Comparison of ENCODE assay signal across 19 mouse cellular contexts in the genomic region with DNA sequence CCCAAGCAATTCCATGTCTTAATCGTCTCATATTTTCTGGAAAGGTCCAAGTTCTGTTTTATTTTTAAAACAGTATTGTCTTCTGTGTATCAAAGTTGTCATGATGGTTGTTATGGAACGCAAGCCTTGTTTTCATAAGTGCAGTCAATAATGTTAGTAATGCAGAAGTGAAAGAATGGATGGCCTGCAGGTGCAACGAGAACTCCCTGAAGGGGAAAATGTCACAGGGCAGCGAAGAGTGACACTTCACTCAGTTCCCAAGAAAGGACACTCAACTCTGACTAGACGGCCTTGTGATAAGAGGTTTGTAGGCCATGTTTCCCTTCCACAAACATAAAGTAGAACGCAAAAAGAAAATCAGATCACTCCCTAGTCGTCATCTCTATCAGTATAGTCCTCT.
DNase-seq lines count a peak whose midpoint lies in the region; ATAC-seq and TF ChIP-seq lines count a peak whose summit lies in the region.
"Had no signal": no experiment of that assay in that cellular context is flagged by ENCODE, and none has a peak within 500 bp of the region (broad histone marks: within the 10 kb centered on the region; RNA-seq: fewer than 3 reads in every experiment).

No protein-coding gene starts in this region.

- H3K36me3 ChIP-seq in neural tube, embryonic 15.5 days: no peaks in the 10 kb centered on the region
- H3K36me3 ChIP-seq: embryonic facial prominence, embryonic 12.5 days; forebrain, embryonic 15.5 days; heart, embryonic 12.5 days; hindbrain, embryonic 15.5 days had no signal

- ATAC-seq in monocyte, adult 5-6 weeks (replicated peaks; ENCODE audit: insufficient number of reproducible peaks, low FRiP score, low TSS enrichment, poor library complexity, severe bottlenecking): peak; percentile 52
- no peak for ATAC-seq in neural tube, embryonic 15.5 days (ENCODE audit: low FRiP score)
- ATAC-seq: forebrain, embryonic 15.5 days had no signal

- H3K27ac ChIP-seq in bone marrow, adult 2 months (ENCODE audit: control insufficient read depth, insufficient read depth, low read depth, low read length, poor library complexity): peak overlapping the region; percentile 44; the same call in 1 of the 2 replicates
- H3K27ac ChIP-seq in neural tube, embryonic 15.5 days (replicated peaks): no peak overlapping the region
- H3K27ac ChIP-seq: embryonic facial prominence, embryonic 12.5 days; forebrain, embryonic 15.5 days; heart, adult 2 months; hindbrain, embryonic 15.5 days had no signal

- no peaks in the 10 kb centered on the region for H3K27me3 ChIP-seq in neural tube, embryonic 15.5 days (replicated peaks)
- H3K27me3 ChIP-seq: embryonic facial prominence, embryonic 12.5 days; forebrain, embryonic 15.5 days; heart, embryonic 12.5 days; hindbrain, embryonic 15.5 days had no signal

- TF ChIP-seq CTCF in bone marrow, adult 2 months (IDR thresholded peaks at IDR 0.05; ENCODE audit: control insufficient read depth, insufficient read depth, low read length): no peak

- H3K9ac ChIP-seq in neural tube, embryonic 15.5 days (replicated peaks): no peak overlapping the region
- H3K9ac ChIP-seq: embryonic facial prominence, embryonic 12.5 days; forebrain, embryonic 15.5 days; heart, embryonic 12.5 days; hindbrain, embryonic 15.5 days had no signal

- H3K4me2 ChIP-seq in neural tube, embryonic 15.5 days: no peak overlapping the region
- H3K4me2 ChIP-seq: embryonic facial prominence, embryonic 12.5 days; forebrain, embryonic 15.5 days; heart, embryonic 12.5 days; hindbrain, embryonic 15.5 days had no signal

- no peak overlapping the region for H3K4me3 ChIP-seq in bone marrow, adult 2 months (replicated peaks; ENCODE audit: control insufficient read depth, low read depth, low read length)
- H3K4me3 ChIP-seq in neural tube, embryonic 15.5 days (replicated peaks): no peak overlapping the region
- H3K4me3 ChIP-seq: embryonic facial prominence, embryonic 12.5 days; forebrain, embryonic 15.5 days; heart, adult 2 months; heart, embryonic 12.5 days; hindbrain, embryonic 15.5 days had no signal

- H3K4me1 ChIP-seq in bone marrow, adult 2 months (ENCODE audit: control insufficient read depth, insufficient read depth, low read length): peaks cover 5% of the 10 kb centered on the region
- H3K4me1 ChIP-seq in neural tube, embryonic 15.5 days: no peaks in the 10 kb centered on the region
- H3K4me1 ChIP-seq: forebrain, embryonic 15.5 days; hindbrain, embryonic 15.5 days had no signal

- no peak for TF ChIP-seq POLR2A in bone marrow, adult 2 months (IDR thresholded peaks at IDR 0.05; ENCODE audit: borderline replicate concordance, control insufficient read depth, low read depth, low read length)

- no peaks in the 10 kb centered on the region for H3K9me3 ChIP-seq in neural tube, embryonic 15.5 days (replicated peaks)
- H3K9me3 ChIP-seq: embryonic facial prominence, embryonic 12.5 days; forebrain, embryonic 15.5 days; G1E; heart, embryonic 12.5 days; hindbrain, embryonic 15.5 days had no signal

- DNase-seq in lung, postnatal 36 days: peak; percentile 36
- DNase-seq in lung, postnatal 14 days: no peak
- DNase-seq in spleen, postnatal 36 days (ENCODE audit: low spot score in 2 of 2): peak; percentile 82 to 86
- no peak for DNase-seq in gastrocnemius, postnatal 36 days
- no peak for DNase-seq in heart, adult 8-10 months (ENCODE audit: low spot score)
- DNase-seq: adrenal gland, adult 8-10 months; adrenal gland, postnatal 36 days; cerebellum, adult 11 months; cerebellum, adult 8-10 months; cerebellum, postnatal 14 days; heart, adult 2 months had no signal

- intact Hi-C loops in gastrocnemius, postnatal 36 days (cut with DNase I): no loop called here

- WGBS in bone marrow, adult 2 months: 70% methylated on average over 7 of the region's 7 CpGs
- WGBS in neural tube, embryonic 15.5 days: 88% methylated on average over 7 of the region's 7 CpGs

Comparison
In these comparisons a context has a peak if more than half of its experiments do, and no peak if none do; other contexts are left out.
1. DNase-seq: peak in lung, postnatal 36 days (single experiment) and spleen, postnatal 36 days (2 of 2); none in lung, postnatal 14 days (single experiment), gastrocnemius, postnatal 36 days (0 of 2) and heart, adult 8-10 months (single experiment).